Mouse (Mus musculus): ENCODE results near the gene Slc27a3. TPM values are rescaled to one million over a fixed set of nuclear protein-coding genes. Genes with fewer than 3 reads are reported as not detected.

Slc27a3 gene
- polyA plus RNA-seq, 1 experiment: 4.6 TPM

DNA sequence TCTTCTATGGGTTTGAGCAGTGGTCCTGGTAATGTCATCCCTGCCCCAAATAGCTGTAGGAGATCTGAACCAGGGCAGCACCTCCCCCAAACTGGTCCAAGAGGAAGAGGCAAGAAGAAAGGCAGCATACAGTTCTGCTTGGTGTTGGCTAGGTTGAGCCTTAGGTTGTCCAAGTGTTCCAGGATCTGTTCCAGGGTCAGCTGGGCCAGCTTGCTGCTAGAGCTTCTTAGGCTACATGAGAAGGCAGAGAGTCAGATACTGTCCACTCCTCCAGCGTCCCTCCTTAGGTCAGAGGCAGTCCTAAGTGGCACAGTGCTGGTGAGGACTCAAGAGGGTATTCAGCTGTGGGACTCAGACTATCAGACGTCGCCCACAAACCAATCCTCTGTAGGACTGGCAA, 2.9 kb upstream of the Slc27a3 start:
- WGBS: 97% methylated on average over 3 of the region's 3 CpGs
- DNase-seq (ENCODE audit: low read depth, low spot score): no peak

DNA sequence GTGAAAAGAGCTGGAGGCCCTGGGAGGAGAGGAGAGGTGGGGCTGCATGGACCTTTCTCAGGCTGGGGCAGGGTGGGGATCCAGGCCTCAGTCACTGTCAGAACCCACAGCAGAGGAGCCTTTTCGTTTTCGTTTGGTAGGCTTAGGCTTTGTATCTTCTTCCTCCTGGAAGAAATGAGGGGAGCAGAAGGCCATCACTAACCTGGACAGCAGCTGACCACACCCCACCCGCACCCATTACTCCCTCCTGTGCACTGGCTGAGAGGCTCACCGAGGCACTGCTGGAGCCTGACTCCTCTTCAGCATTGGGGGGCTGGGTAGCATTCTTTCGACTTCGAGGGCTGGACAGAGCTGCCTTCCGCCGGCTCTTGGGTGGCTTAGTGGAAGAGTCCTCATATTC, 2.2 kb upstream of the Slc27a3 start:
- WGBS: 87% methylated on average over 8 of the region's 8 CpGs
- DNase-seq (ENCODE audit: low read depth, low spot score): no peak

DNA sequence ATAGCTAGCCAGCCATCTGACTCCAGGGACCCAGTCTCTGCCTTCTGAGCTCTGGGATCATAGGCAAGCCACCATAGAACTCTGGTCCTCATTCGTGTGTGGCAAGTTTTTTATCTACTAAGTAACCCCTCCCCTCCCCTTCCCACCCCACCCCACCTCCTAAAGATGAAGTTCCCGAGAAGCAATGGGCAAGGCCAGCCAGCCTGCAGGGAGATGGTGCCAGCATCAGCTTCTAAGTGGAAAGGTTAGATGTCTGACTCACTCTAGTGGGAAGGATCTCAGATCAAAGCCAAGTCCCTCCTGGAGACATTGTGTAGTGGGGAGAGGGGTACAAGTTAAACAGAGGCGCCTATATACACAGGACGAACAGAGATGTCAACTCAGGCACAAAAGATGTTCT, 1.3 kb upstream of the Slc27a3 start:
- 78% methylated on average over 4 of the region's 4 CpGs for WGBS
- no peak for DNase-seq (ENCODE audit: low read depth, low spot score)

DNA sequence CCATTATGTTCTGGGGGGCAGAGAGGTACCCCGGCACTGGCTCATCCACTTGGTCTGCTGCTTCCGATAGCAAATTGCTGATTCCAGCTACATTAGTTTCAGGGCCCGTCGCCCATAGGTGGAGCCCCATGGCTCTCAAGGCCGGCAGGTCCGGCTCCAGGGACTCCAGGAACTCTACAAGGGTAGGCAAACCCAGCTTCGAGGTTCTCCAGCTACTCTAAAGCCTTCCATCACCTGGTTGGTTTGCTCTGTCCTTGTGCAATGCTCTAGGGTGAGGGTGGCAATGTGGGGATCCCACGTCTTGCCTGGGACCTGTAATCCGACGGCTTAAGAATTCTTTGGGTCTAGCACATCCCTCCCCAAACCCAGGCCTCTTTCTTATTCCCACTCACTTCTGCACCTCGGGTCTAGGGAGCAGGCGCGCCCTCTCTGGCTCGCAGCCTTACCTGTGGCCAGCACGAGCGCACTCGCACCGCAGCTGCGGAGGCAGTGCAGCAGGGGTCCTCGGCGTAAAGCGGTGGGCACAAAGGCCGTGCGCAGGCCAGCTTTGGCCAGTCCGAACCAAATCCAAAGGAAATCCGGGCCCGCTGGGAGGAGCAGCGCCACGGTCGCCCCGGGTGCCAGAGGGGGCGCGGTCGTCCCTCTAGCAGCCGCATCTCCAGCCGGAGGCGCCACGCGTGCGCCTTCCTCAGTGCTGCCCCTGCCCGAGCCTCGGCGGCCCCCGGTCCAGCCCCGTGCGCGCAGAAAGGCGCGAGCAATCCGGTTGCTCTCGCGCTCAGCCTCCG, 820 bp downstream of the Slc27a3 start:
- no peak for DNase-seq (ENCODE audit: low read depth, low spot score)

DNA sequence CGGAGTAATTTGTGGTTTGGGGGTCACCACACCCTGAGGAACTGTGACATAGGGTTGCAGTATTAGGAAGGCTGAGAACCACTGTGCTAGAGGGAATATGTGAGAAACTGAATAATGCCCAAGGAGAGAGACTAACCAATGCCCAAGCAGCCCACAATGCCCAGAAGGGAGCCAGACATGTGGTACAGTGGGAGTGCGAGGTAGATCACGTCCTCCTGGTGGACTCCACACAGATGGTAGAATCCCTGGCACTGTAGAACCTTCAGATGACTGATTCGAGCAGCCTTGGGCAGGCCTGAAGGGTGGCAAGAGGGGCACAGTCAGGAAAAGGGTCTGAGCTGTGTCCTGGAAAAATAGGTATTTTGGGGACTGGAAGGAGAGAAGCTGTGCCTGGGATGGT, 1.5 kb downstream of the Slc27a3 start:
- WGBS: 83% methylated on average over 4 of the region's 4 CpGs
- DNase-seq (ENCODE audit: low read depth, low spot score): no peak

More for the DNA sequence above, 820 bp downstream of the Slc27a3 start:
- 6% methylated on average over 53 of the region's 53 CpGs for WGBS

DNA sequence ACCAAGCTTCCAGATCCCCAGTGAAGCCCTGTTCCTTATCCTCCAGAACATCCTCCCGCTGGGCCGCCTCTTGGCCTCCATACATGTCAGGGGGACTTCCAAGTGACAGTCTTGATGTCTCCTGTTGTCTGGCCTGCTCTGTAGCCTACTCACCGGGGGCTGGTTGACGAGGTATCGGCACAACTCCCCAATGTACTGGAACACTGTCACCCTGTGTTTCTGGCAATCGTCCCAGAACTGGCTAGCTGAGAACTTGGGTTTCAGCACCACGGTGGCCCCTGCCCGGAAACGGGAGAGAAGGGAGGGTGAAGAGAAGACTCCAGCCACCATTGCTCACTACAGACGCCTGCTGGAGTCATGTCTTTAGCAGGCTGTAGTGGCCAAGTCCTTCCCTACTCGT, 2.3 kb downstream of the Slc27a3 start:
- WGBS: 71% methylated on average over 11 of the region's 11 CpGs
- DNase-seq (ENCODE audit: low read depth, low spot score): no peak

DNA sequence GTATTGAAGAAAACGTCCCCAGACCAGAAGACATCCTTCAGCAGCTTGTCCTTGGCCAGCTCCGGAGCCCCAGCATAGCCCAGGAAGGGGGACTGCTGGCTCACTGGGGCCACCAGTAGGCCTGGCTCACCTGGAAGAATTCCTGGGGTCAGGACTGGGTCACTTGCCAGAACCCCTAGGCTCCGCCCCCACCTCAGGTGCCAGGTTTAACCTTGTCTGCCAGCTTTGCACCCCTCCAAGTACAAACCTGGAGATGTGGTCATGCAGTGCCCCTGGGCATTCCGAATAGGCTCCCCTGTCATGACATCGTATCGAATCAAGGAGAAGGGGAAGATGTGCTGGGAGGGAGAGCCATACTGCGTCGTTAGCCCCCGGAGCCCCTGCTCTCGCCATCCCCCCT, 2.9 kb downstream of the Slc27a3 start:
- DNase-seq (ENCODE audit: low read depth, low spot score): no peak
- 93% methylated on average over 10 of the region's 10 CpGs for WGBS

DNA sequence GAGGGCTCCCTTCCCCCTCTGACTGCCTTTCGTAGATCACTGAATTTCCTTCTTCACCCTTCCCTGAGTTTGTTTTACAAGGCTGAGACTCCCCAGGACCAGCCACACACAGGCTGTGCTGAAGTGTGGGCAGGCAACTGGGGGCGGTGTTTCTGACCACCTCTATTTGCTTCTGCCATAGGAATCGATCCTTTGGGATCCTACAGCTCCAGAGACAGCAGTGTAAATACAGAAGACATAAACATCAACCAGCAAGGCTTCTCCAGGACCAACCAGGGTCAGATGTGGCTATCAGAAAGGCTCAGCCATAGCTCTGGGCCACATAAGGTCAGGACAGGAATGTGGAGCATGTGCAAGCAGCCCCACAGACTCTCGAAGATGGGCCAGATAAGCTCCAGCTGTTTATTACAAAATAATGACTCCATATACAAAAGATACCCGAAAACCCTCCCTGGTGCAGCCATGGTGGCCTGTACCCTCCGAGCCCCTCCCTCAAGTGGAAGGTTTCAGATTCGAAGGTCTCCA, 4.8 kb downstream of the Slc27a3 start:
- no peak for DNase-seq (ENCODE audit: low read depth, low spot score)
- WGBS: 62% methylated on average over 7 of the region's 7 CpGs

DNA sequence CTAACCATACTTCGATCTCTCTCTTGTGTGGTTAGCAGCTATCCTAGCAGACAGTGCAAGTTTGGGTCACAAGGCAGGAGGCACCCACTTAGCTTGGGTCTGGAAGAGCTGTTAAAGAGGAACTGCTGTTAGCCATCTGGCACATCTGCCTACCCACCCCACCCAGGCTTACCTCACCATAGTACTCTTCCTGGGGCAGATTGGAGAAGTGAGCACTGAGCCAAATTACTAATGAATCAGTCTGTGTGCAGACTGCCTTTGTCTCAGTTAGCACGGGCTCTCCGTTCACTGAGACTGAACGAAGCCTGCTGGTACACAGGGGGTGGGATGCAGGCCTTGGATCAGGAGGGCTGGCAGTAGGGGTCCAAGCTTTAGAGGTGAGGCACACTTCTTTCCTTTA, 6.0 kb downstream of the Slc27a3 start:
- no peak for DNase-seq (ENCODE audit: low read depth, low spot score)
- WGBS: 75% methylated on average over 4 of the region's 4 CpGs

DNA sequence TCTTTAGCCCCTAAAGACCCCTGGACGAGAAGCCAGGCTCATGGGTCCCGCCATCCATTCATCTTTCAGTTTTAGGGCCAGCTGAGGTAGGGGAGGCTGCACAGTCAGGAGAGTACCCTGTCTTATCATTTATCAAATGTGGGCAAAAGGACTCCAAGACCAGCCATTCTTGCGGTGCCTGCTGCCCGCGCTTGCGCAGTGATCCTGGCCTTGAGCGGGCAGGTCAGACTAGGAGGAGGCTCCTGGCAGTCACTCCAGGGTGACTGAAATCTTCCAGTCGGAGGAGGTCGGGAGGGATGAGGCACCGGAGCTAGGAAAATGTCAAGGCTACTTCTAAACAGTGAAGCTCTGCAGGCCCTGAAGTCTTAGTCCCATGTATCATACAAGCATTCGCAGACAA, 8.0 kb downstream of the Slc27a3 start:
- no peak for DNase-seq (ENCODE audit: low read depth, low spot score)
- WGBS: 62% methylated on average over 11 of the region's 11 CpGs

DNA sequence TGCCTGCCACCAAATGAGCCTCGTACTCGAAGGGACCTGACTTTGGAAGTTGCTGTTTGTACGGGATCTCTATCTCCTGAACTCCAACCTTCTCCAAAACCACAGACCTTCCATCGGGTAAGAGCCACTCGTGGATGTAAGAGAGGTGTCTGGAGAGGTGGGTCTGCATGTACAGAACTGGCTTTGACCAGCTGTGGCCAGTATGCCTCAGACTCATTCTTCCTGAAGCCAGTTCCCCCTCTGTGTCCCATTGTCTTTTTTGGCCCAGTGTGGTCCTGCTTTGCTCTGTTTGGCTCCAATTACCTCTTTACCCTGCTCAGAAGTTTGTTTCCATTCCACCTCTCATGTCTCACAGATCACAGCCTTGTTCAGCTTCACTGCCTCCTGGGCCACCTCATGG, 11.2 kb downstream of the Slc27a3 start:
- DNase-seq (ENCODE audit: low read depth, low spot score): no peak
- WGBS: 94% methylated on average over 5 of the region's 5 CpGs

DNA sequence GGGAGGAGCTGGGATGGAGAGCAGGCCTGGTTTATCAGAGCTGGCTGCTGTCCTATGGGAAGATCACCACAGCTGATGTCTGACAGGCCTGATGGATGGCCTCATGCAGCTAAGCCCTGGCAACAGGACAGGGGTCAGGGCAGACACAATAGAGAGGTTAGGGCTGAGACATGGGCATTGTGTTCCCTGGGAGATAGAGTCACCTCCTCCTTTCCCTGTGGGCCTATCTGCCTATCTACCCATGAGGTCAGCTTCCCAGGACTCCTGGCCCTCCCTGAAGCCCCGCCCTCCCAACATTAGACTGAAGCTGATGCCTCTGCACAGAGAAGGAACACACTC, 13.5 kb downstream of the Slc27a3 start:
- DNase-seq (ENCODE audit: low read depth, low spot score): no peak
- 100% methylated on average over 1 of the region's 1 CpGs for WGBS

DNA sequence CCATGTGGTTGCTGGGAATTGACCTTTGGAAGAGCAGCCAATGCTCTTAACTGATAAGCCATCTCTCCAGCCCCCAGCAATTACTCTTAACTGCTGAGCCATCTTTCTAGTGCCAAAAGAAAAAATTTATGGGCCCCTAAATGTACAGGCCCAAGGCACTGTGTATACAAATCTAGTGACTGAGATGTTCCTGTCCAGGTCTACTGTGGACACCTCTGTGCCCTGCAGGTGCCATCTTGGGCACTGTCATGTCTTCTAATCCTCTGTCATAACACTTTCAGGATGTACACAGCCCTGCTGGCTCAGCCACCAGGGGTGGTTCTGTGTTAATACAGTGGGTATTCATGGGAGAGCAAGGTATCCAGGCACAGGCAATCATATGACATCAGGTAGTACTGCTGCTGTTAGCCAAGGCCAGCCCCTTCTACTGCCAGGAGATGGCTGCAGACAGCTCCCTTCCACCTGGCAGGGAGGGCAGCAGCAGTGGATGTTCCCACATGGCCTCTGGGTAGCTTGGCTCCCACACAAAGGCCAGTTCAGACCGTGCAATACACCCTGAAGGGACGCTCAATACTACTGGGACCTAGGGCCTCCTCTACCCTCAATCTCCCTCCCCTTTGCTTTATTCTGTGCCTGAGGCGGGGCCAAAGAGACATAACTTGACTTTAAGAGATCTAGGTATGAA, 14.0 kb downstream of the Slc27a3 start:
- no peak for DNase-seq (ENCODE audit: low read depth, low spot score)
- WGBS: 72% methylated on average over 3 of the region's 3 CpGs

DNA sequence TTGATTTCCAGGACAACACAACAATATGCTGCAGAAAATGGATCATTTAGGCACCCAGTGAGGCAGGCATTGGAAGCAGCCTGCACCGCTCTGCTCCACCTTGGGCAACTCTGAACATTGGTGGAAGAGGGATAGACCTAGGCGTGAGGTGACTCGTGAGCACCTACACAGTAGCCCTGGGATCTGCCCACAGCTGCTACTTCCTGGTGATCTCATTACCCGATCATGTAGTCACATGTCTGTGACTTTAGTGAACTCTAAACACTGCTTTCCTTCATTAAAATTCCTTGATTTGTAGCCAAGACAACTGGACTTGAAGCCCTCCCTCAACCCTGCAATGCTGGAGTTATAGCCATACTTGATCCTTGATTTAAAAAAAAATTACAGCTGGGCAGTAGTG, 15.4 kb downstream of the Slc27a3 start:
- WGBS: 46% methylated on average over 4 of the region's 4 CpGs
- DNase-seq (ENCODE audit: low read depth, low spot score): no peak

DNA sequence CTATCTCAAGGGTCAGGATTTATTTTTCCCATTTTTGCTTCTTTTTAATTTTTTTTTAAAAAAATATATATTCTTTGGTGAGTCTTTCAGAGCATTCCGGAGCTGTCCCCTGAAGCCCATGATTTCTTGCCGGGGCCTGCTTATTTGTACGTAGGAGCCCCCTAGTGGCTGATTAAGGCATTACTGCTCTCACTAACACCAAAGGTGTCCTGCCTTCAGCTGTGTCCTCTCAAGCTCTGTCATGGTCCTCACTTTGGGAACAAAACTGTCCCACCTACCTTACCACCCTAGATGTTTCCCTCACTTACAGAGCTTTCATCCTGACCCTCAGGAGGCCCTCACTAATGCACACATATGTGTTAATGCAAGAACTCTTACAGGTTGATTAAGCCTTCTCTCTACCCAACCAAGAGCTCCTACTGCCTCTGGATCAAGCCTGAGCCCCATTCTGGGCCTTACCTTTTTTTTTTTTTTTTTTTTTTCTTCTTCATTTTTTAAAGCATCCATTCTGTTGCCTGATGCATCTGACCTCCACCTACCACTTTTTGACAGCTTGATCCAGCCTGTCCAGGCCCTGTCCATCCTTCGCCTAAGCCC, 16.2 kb downstream of the Slc27a3 start:
- 24% methylated on average over 4 of the region's 4 CpGs for WGBS

DNA sequence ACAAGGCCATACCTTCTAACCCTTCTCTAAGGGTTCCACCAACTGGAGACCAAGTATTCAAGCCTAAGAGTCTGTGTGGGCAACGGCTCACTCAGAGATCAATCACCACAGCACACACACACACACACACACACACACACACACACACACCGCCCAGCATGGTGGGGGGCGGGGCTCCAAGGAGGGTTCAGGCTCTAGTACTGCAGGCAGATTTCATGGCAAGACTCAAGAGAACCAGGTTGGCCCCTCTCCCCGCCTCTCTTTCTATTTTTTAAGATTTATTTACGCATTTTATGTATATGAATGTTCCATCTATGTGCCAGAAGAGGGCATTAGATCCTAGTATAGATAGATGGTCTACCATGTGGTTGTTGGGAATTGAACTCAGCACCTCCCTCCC, 16.9 kb downstream of the Slc27a3 start:
- no peak for DNase-seq (ENCODE audit: low read depth, low spot score)
- 59% methylated on average over 5 of the region's 5 CpGs for WGBS

More for the DNA sequence above, 16.2 kb downstream of the Slc27a3 start:
- DNase-seq (ENCODE audit: low read depth, low spot score): peak; percentile 47

DNA sequence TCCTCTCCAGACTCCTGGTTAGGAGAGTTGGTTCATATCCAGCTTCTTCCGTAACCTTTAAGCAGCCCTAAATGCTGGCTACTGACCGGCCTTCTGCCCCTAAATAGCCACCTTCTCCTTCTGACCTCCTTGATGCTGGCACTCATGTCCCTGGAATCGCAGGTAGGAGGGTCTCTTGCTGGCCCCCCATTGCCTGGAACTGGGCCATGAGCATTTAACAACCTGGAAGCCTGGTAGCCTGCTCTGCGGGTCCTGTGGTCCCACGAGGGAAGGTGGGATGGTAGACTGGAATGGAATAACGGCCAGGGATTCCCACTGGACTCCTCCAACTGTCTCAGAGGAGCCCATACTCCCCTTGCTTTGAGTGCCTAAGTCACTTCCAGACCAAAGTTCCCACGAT, 17.9 kb downstream of the Slc27a3 start:
- 68% methylated on average over 7 of the region's 7 CpGs for WGBS
- DNase-seq (ENCODE audit: low read depth, low spot score): no peak

DNA sequence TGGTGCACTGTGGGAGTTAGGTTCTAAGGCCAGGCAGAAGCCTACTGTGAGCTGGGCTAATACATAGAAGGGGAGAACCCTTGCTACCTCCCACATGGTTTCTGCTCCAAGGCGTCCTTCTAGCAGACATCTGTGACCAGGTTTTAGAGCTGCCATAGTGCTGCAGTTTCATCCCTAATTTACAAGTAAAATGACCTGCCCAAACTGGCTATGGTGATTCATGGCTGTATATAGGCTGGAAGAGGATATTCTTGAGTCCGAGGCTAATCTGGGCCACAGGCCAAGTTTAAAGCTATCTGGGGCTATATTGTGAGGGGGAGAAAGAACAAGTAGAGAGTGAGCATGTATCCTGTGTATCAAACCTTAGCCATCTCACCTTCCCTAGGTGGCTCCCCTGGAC, 20.7 kb downstream of the Slc27a3 start:
- DNase-seq (ENCODE audit: low read depth, low spot score): no peak
- WGBS: 30% methylated on average over 2 of the region's 2 CpGs

DNA sequence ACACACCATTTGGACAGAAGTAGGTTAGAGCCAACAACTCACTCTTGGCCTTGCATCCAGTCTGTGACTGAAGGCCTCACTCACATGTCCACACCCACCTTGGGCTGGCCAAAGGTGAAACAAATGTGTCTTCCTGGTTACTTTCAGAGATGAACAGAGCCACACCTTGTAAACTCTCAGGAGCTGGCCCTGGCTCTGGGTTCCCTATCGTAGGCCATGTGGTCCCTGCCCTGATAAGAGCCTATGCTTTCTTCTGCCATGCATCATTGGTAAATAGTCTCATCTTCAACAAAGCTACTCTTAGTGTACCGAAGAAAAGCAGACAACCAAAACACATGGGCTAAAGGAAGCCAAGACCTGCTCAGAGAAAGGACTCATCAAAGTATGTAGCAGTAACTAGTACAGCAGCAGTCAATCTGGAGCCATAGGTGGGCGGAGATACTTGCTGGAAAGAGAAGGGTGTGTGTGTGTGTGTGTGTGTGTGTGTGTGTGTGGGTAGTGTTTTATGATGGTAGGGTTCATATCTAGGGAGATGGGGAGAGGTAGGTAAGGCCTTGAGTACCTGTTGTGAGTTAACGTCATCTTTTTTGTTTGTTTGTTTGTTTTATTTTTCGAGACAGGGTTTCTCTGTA, 22.6 kb downstream of the Slc27a3 start:
- peak; percentile 61 for DNase-seq (ENCODE audit: low read depth, low spot score)
- WGBS: 69% methylated on average over 5 of the region's 5 CpGs

DNA sequence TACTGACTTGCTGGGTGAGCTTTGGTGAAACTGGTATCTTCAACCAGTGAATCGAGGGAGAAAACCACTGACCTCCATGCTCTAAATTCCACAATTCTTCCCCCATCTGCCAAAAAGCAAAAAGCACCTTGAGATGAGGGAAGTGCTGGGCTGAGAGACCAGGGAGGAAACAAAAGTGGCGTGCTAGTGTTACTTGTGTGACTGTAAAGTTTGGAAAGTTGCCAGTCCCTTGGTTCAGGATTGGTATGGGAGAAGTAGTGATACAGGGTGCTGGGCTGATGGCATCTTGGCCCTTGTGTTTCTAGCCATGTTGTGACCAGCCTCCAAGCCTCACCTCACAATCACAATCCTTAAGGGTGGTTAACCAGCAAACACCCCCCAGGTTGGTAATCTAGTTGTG, 27.4 kb downstream of the Slc27a3 start:
- WGBS: 69% methylated on average over 2 of the region's 2 CpGs
- no peak for DNase-seq (ENCODE audit: low read depth, low spot score)

All from large intestine, adult 2 months (tissue).